Mouse (Mus musculus): Measurements from ENCODE around the gene Pkp2.

Gene Pkp2

GRCm38 (mm10) chr16:16261481-16261880 is 48.4 kb downstream of the Pkp2 start:
- no peak for DNase-seq (ENCODE audit: low spot score)

- no peak for DNase-seq (ENCODE audit: low spot score)
Observed at GRCm38 (mm10) chr16:16262436-16262835, 49.3 kb downstream of the Pkp2 start.

GRCm38 (mm10) chr16:16272978-16273377 is 59.9 kb downstream of the Pkp2 start:
- no peak for DNase-seq (ENCODE audit: low spot score)

- no peak for DNase-seq (ENCODE audit: low spot score)
Observed at GRCm38 (mm10) chr16:16273752-16274151, 60.6 kb downstream of the Pkp2 start.

GRCm38 (mm10) chr16:16302369-16303137 is 89.4 kb downstream of the Pkp2 start, which contains the start of gene Yars2:
TSS of gene Yars2 (plus strand) at chr16:16302965.
- peak; percentile 89 for DNase-seq (ENCODE audit: low spot score)

GRCm38 (mm10) chr16:16303138-16303827 is 90.2 kb downstream of the Pkp2 start:
- peak; percentile 70 for DNase-seq (ENCODE audit: low spot score)

- no peak for DNase-seq (ENCODE audit: low spot score)
Observed at GRCm38 (mm10) chr16:16303888-16304287, 90.8 kb downstream of the Pkp2 start.

- DNase-seq (ENCODE audit: low spot score) = no peak
Observed at GRCm38 (mm10) chr16:16311319-16311718, 98.2 kb downstream of the Pkp2 start.
